Mouse (Mus musculus) embryonic fibroblast, embryonic 13.5 days (primary cell): ENCODE data around the gene Ppm1h.

Experiments
- CTCF ChIP-seq: IDR thresholded peaks from 2 replicates; pipeline ENCODE4 v1.5.1; 2011; ENCODE audit warnings: mild to moderate bottlenecking, control low read depth, low read length, moderate library complexity, borderline replicate concordance; ENCODE audit not compliant: insufficient read depth
- POLR2A ChIP-seq: IDR thresholded peaks from 2 replicates; pipeline ENCODE4 v1.6.1; 2011; ENCODE audit warnings: low read depth, mild to moderate bottlenecking, control low read depth, low read length, moderate library complexity

DNA sequence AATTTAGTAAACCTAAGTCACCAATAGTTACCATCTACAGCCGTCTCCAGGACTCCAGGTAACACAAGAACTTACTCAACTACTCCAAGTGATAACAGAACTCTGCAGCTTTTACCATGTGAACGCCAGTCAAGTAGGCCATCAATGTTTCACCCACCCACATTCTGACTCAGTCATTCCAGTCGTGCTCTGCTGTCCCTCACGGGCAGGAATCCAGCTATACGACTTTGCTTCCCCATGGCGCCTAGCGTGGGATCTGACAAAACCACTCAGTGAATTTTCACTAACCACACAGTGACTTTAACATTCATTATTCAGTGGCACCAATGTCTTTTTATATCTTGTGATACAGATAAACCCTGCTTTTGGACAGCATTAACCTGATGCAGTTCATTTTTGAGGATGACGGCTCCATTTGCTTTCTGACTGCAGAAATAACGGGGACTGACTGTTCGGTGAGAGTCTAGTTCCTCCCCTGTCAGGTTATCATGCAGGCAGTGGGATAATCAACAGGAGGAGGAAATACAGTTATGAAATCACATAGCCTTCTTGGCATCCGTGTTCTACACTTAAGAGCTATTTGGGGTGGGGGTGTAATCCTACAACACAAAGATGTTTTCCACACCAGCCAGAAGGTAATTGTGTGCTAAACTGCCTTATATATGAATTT is 304.5 kb downstream of the Ppm1h start:
- TF ChIP-seq POLR2A (peak; percentile 78), CTCF (no peak)
